Mouse (Mus musculus) urinary bladder, postnatal 36 days (tissue): ENCODE measurements around the gene Kpna6.
A peak's percentile ranks its signal among the peaks of the same experiment; 100 is the strongest.
"Not testable (repeated sequence)": the region's sequence is repeated elsewhere in the genome, so short reads cannot be mapped to it uniquely, and the experiment has no call there.

Experiments
- DNase-seq, 2 experiments: peaks; one replicate each; pipeline ENCODE4 v3.0.0; 2022; ENCODE audit warnings: low spot score in 2 of 2, mixed read lengths in 1 of 2

Kpna6 gene

GRCm38 (mm10) chr4:129672083-129672877 is at the start of gene Kpna6:
Gene Kpna6 (minus strand): TSS chr4:129672767.
- peak; percentile 86 to 88 for DNase-seq

DNA sequence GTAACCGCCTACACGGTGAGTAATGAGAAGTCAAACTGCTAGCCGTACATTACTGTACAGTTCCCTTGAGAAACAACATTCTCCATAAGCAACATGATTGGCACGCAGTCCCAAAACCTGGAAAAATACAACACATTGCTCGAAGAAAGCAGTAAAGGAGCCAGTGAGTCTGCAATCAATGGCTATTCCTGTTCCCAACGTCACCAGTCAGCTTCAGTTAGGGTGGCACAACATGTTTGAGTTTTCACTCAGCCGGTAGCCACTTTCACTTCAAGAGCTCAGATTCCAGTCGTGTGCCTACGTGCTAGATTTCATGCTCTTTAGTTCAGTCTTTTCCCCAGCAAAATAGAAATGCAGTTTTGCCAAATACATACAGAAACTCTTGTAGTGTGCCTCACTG is 43.7 kb upstream of the Kpna6 start:
- DNase-seq = no peak

GRCm38 (mm10) chr4:129709486-129710129 is 37.0 kb upstream of the Kpna6 start:
- no peak for DNase-seq

GRCm38 (mm10) chr4:129706750-129707149 is 34.2 kb upstream of the Kpna6 start:
- DNase-seq = no peak

DNA sequence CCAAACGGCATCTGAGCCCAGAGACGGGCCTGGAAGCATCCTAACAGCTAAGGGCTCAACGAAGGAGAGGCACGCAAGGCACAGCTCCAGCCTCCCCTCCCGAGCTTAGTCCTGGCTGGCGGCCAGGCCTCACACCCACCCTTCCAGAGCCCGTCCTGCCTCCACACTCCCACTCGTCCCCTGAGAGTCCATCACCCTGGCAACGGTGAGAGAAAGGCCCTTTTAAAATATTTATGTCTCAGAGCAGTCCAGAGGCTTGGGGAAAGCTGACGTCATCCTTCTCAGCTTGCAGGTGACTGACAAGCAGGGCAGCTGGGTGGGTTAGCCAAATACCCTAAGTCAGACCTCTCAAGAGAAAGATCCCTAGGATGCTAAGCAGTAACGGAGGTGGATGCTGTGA is 29.9 kb upstream of the Kpna6 start:
- DNase-seq = peak in 1 of 2 experiments; percentile 50

DNA sequence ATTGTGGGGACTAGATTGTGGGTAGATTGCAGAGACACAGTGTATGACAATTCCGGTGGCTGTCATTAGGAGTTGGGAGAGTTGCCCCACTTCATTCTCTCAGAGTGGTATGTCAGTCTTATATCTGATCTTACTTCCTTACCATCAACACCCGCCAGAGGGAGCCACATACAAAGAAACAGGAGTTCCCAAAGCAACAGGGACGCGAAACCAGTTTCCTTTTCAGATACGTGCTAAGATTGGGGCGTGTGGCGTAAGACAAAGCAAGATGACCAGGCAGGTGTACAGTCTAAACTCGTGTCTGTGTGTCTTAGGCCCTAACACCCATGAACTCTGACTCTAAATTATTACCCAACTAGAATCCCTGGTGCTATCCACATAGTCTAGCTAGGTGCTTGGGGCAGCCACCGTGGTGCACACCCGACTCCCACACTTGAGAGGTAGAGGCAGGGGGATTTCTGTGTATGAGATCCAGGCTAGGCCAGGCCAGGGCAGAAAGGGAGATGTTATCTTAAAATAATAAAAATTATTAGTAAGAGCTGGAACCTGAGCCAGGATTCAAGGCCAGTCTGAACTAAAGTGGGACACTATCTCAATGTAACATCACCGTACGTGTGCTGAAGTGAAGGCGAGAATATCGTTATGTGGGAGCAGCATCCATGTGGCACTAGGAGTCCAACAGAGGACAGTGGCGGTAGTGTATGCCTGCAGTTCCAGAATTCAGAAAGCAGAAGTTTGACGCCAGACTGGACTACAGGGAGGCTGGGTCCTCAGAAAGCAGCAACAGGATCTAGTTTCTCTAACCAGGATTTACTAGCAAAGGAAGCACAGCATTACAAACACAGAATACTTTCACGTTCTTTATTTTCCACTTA is 29.2 kb upstream of the Kpna6 start:
- peak; percentile 81 to 86 for DNase-seq

DNA sequence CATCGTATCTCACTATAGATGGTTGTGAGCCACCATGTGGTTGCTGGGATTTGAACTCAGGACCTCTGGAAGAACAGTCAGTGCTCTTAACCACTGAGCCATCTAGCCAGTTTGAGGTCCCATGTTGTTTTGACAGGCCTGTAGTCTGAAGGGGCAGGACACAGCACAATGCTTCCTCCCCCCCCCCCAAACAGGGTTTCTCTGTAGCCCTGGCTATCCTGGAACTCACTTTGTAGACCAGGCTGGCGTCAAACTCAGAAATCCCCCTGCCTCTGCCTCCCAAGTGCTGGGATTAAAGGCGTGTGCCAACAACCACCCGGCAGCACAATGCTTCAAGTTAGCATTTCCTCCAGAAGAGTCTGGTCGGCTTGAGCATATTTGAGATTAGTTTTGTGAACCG is 28.1 kb upstream of the Kpna6 start:
- DNase-seq = not testable (repeated sequence)

DNA sequence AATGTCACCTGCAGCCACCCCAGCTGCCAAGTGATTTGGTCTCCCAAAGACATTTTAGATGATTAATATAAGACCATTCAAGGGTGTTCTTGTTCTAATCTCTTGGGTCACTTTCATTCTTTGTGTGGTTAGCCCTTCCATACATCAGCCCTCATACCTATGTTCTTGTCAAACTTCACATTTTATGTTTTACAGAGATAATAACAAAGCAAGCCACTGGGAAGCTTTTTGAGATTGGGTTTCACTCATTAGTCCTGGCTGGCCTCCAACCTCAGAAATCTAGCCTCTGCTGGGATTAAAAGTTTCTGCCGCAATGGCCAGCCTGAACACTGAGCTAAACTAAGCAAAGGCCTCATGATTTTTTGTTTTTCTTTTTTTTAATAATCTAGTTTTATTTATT is 27.6 kb upstream of the Kpna6 start:
- DNase-seq = no peak

GRCm38 (mm10) chr4:129697191-129697590 is 24.6 kb upstream of the Kpna6 start:
- no peak for DNase-seq

DNA sequence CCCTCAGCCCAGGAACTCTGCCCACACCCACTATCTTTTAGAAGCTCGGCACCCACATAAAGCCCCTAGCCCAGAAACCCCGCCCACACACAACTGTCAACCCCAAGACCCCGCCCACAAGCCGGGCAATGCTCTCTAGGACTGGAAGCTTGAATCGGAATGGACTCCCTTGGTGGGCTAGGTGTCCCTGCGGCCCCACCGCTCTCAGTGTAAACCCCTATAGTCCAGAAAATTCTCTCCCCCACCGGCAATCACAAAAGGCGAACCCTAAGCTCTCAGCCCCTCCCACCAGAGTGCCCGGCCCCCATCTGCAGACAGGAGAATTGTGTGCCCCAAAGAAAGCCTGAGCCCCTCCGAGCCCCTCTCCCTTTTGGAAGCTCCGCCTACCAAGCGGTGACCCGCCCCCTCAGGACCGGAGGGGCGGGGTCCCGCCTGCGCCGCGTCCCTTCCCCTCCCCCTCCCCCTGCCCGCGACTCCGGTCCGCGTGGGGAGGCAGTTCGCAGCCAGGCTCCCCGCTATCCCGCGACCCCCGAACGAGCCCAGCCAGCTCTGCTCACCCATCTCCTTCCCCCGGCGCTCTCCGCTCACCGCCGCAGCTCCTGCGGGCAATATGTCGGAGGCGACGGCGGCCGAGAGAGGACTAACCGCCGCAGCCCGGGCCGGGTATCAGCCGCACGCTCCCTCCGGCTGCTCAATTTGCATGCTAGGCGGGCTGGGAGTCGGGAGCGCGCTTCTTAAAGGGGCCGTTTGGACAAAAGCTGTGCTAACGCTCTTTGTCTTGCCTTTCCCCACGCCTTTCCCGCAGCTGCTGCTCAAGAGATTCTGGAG is 23.8 kb upstream of the Kpna6 start, which contains the start of gene Tmem39b:
Tmem39b (minus strand) TSS at position 681 of the 828 bp plus-strand sequence.
- DNase-seq = peak; percentile 88 to 92

DNA sequence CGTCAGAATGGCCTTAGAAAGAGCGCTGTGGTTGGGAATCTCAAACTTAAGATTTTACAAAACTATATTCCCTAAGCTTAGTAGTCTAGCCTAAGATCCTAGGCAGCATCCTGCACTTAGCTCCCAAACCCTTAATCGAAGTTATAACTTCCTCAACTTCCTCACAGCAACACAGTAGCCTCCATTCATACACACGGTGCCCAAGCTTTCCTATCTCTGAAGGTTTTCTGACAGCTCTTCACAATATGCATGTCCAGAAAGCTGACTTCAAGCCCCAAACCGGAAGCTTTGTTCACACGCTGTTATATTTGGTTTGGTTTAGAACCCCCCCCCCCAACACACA is 23.2 kb upstream of the Kpna6 start:
- no peak for DNase-seq

DNA sequence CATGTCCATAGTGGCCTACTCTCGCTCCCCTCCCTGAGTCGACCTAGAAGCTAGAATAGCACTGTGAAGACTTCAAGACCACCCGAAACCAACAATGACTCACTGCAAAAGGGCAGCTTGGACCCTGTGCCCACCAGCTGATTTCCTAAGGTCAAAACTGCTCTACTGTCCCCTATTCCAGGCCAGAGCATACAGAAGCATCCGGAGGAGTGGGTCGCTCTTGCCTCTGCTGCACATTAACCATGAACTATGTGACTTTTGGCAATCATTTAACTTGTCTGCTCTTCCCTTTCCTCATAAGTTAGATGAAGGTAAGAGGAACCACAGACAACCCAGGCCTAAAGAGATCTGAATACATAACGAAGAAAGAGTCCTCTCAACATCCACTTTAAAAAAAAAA is 12.0 kb upstream of the Kpna6 start:
- no peak for DNase-seq

GRCm38 (mm10) chr4:129683901-129684493 is 11.4 kb upstream of the Kpna6 start:
- DNase-seq = no peak

GRCm38 (mm10) chr4:129681837-129682236 is 9.3 kb upstream of the Kpna6 start:
- no peak for DNase-seq

GRCm38 (mm10) chr4:129672878-129673449 is 397 bp upstream of the Kpna6 start:
- DNase-seq = no peak

DNA sequence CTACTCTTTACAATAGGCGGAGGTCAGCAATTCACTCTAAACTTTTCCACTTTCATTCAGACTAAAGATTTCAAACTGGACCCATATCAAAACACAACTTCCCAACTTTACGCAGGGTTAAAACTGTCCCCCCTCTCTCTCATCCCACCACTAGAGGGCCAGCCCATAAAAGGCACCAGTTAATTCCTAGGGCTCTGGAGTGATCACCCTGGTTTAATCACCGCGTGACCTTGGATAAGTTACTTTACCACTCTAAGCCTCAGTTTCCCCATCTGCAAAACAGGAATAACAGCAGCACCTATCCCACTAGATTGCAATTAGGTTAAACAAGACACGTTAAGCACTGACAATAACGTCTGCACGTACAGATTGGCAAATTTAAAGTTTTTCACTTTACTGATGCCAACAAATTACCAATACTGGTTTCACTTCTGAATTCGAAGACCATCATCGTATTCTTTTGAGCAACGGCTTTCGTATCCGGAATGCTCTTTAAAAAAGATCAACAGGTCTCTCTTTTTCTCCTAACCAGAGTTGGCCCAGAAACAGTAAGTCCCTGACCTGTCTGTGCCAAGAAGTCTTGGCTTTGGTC is 980 bp downstream of the Kpna6 start:
- DNase-seq = peak; percentile 28 to 29

GRCm38 (mm10) chr4:129662255-129662813 is 10.2 kb downstream of the Kpna6 start:
- DNase-seq = no peak

GRCm38 (mm10) chr4:129661584-129661983 is 11.0 kb downstream of the Kpna6 start:
- no peak for DNase-seq

GRCm38 (mm10) chr4:129654770-129655169 is 17.8 kb downstream of the Kpna6 start:
- DNase-seq = no peak

DNA sequence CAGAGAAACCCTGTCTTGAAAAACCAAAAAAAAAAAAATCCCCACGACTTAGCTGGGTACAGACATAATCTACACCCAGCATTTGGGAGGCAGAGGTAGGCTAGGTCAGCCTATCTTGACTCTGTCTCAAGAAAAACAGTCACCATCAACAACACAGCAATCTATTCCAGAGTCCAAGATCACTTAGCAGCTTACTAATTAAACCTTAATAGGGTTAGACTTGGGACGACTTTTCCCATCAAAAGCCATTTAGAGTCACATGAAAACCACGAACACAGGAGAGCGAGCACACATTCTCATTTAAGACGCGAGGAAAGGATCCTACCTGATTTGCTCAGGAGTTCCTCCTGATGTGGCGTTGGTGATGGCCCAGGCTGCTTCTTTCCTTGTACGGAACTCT is 22.2 kb downstream of the Kpna6 start:
- no peak for DNase-seq
